Mouse (Mus musculus) small intestine, adult 2 months (tissue): ENCODE data around the gene Pfkl. TPM values are rescaled to one million over a fixed set of nuclear protein-coding genes. Genes with fewer than 3 reads are reported as not detected.
A peak's percentile ranks its signal among the peaks of the same experiment; 100 is the strongest.

Experiments
- H3K27ac ChIP-seq: fragments of 200-500 bp; 2 replicates; pipeline ENCODE4 v1.5.1; 2012; ENCODE audit warnings: low read depth, low read length, control low read depth, inconsistent platforms; ENCODE audit not compliant: insufficient read depth
- H3K27me3 ChIP-seq: fragments of 200-500 bp; 2 replicates; pipeline ENCODE4 v1.6.1; 2012; ENCODE audit warnings: mild to moderate bottlenecking, moderate library complexity, low read length, inconsistent platforms; ENCODE audit not compliant: control insufficient read depth, insufficient read depth
- H3K36me3 ChIP-seq: fragments of 200-500 bp; 2 replicates; pipeline ENCODE4 v1.6.1; 2012; ENCODE audit warnings: mild to moderate bottlenecking, low read length, control low read depth, inconsistent platforms; ENCODE audit not compliant: control insufficient read depth, insufficient read depth
- H3K4me1 ChIP-seq: fragments of 200-500 bp; 2 replicates; pipeline ENCODE4 v1.6.1; 2012; ENCODE audit warnings: low read length, inconsistent platforms, mixed read lengths; ENCODE audit not compliant: control insufficient read depth, insufficient read depth, insufficient read length
- H3K4me3 ChIP-seq: fragments of 200-500 bp; 2 replicates; pipeline ENCODE4 v1.5.1; 2012; ENCODE audit warnings: low read depth, mild to moderate bottlenecking, control low read depth, inconsistent platforms, low read length, moderate library complexity
- CTCF ChIP-seq: fragments of 200-500 bp; IDR thresholded peaks from 2 replicates; pipeline ENCODE4 v1.5.1; 2012; ENCODE audit warnings: low read depth, mild to moderate bottlenecking, control low read depth, inconsistent platforms, low read length, moderate library complexity, mixed read lengths; ENCODE audit not compliant: insufficient replicate concordance, insufficient read length; ENCODE audit errors: extremely low read depth
- POLR2A ChIP-seq: fragments of 200-500 bp; IDR thresholded peaks from 2 replicates; pipeline ENCODE4 v1.6.1; 2012; ENCODE audit warnings: low read depth, mild to moderate bottlenecking, control low read depth, inconsistent platforms, low read length, moderate library complexity
- WGBS: fragments of 180-500 bp; shearing (Covaris S2); methylation state at CpG from one replicate; pipeline ENCODE4 v1.1.7; 2018; 5-methylcytosine and 5-hydroxymethylcytosine counted together
- polyA plus RNA-seq: library from polyadenylated mRNA; depleted of rRNA; stranded (reverse); fragments of >200 nt; gene quantifications from 2 replicates; pipeline ENCODE4 v1.2.3, GENCODE M21; 2012

Pfkl gene
- polyA plus RNA-seq, 1 experiment: 31.2 TPM

DNA sequence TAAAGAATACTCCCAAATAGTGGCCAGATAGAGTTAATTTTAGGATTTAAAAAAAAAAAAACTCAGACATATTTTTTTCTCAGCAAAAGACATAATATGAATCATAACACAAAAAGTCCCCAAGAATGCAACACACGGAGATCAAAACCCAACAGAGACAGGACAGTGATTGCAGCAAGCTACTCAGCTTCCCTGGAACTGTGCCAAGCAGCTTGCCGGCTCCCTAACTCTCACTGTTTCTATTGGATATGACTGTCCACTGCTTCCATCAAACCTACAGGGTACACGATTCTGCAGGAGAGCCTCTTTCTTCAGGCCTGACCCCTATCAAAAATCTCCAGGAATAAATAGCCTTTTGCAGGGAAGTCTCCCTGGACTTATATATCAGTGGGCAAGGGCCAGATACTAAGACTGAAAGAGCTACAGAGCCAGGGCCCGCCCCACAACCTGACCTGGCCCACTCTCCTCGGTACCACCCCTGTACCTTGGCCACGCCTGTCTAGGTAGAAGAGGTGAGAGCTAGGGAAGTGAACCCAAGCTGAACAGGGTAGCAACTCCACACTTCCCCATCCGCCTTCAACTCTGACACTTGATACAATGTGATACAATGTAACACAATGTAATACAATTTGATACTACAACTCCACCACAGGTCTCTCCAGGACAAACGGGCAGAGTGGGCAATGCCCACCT is 33.3 kb downstream of the Pfkl start:
- Histone ChIP-seq H3K27ac (no peak overlapping the region), H3K4me3 (no peak overlapping the region), H3K27me3 (no peaks in the 10 kb centered on the region), H3K4me1 (0 out of 2 replicates have a peak, but pooled peaks cover 3% of the 10 kb centered on the region), H3K36me3 (no peaks in the 10 kb centered on the region)
- TF ChIP-seq POLR2A (no peak), CTCF (no peak)
- WGBS: 38% methylated on average over 8 of the region's 8 CpGs

DNA sequence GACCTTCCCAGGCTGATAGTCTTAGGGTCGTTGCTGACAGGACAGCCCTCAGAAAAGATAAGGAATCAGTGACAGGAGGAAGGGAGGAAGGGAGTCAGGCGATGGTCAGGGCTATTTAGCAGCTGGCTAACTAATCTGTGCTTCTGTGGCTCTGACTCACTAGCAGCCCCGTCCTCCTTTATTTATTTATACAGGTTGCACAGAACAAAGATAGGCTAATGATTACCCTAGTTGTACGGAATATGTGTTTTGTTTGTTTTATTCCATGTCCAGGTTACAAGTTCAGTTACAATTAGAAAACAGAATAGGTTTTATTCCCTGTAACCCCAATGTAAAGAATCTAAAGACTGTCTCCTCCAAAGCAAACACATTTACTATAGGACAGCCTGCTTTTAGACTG is 34.2 kb downstream of the Pfkl start:
- WGBS: 13% methylated on average over 4 of the region's 4 CpGs

DNA sequence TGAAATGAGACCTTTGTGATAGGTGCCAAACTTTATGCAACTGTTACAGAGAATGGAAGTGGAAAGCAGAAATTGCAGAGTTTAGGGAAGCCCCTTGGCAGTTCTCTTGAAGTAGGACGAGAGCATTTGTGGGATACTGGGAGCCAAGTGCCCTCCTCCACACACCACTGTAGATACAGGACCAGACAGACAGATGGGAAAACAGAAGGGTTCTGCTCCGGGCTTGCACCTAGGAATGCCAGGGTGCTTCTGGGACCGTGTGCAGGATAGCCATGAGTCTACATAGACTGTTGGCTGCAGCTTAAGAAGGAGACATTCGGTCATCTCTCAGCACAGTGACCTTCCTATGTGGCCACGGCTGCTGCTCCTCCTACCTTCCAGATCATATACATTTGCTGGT is 35.1 kb downstream of the Pfkl start:
- no peak overlapping the region for H3K4me3 ChIP-seq
- peaks cover 7% of the 10 kb centered on the region; the same call in 1 of the 2 replicates for H3K4me1 ChIP-seq
- no peak for TF ChIP-seq POLR2A
- TF ChIP-seq CTCF: no peak
- H3K27me3 ChIP-seq: no peaks in the 10 kb centered on the region; the same call in 1 of the 2 replicates
- 69% methylated on average over 5 of the region's 5 CpGs for WGBS
- no peak overlapping the region for H3K27ac ChIP-seq
- no peaks in the 10 kb centered on the region for H3K36me3 ChIP-seq

More for the DNA sequence above, 34.2 kb downstream of the Pfkl start:
- no peak overlapping the region for H3K4me3 ChIP-seq
- H3K4me1 ChIP-seq: peaks cover 7% of the 10 kb centered on the region; the same call in 1 of the 2 replicates
- no peaks in the 10 kb centered on the region for H3K36me3 ChIP-seq
- no peaks in the 10 kb centered on the region; the same call in 1 of the 2 replicates for H3K27me3 ChIP-seq
- TF ChIP-seq CTCF (no peak), POLR2A (no peak)
- no peak overlapping the region for H3K27ac ChIP-seq

DNA sequence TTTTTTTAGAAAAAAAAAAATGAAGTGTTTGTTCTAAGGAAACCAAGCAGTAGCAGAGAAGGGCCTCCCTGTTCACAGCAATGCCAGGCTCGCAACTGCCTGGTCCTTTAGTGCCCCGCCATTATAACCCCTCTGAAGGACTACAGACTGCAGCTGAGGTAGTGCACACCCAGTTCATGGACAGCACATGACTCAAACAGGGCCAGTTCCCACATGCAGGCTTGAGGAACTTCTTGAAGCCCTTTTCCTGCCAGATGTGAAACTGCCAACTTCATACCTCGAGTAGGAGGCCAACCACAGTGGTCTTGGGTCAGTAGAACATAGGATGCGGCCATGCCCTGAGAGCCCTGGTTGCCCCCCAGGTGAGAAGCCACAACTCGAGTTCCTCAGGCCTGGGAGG is 35.6 kb downstream of the Pfkl start:
- no peak overlapping the region for H3K27ac ChIP-seq
- 68% methylated on average over 5 of the region's 5 CpGs for WGBS
- TF ChIP-seq POLR2A (no peak), CTCF (no peak)
- peaks cover 10% of the 10 kb centered on the region for H3K4me1 ChIP-seq
- no peaks in the 10 kb centered on the region for H3K36me3 ChIP-seq
- H3K4me3 ChIP-seq: no peak overlapping the region
- peaks cover 5% of the 10 kb centered on the region for H3K27me3 ChIP-seq

DNA sequence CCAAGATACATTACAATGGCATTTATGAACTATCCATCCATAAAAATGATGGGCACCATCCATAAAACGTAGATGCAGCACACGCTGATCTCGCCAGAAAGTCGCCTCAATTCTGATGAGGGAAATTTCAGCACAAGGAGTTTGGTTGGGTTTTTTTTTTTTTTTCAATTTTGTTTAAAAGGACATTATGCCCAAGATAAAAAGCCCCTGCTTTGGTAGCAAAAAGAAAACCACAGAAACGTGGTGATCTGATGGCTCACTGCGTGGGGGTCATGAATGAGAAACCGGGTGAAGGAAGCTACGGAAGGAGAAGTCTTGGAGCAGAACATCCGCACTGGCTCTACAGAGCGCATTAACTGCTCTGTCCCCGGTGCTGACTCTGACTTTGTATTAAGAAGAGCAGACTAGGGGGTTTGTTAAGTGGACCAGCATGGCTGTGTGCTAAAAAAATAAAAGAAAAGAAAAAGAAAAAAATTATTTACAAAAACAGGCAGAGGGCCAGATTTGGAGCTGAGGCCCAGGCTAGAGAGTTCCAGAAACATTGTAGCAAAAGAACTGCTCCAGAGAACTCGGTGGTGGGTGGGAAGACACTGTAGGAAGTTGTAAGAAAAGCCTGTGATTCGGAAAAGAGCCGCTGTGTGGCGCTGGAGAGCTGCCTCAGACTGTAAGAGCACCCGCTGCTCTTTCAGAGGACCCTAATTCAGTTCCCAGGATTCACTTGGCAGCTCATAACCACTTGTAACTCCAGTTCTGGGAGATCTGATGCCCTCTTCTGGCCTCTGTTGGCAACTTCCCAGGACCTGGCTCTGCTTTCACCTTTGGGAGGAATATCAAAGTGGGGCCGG is 38.0 kb downstream of the Pfkl start:
- Histone ChIP-seq H3K27me3 (peaks cover 16% of the 10 kb centered on the region), H3K27ac (no peak overlapping the region), H3K4me3 (no peak overlapping the region), H3K36me3 (no peaks in the 10 kb centered on the region), H3K4me1 (peaks cover 7% of the 10 kb centered on the region)
- WGBS: 62% methylated on average over 17 of the region's 17 CpGs
- no peak for TF ChIP-seq POLR2A
- 0 out of 2 replicates have a peak, but pooled peaks have one; percentile 7 for TF ChIP-seq CTCF

DNA sequence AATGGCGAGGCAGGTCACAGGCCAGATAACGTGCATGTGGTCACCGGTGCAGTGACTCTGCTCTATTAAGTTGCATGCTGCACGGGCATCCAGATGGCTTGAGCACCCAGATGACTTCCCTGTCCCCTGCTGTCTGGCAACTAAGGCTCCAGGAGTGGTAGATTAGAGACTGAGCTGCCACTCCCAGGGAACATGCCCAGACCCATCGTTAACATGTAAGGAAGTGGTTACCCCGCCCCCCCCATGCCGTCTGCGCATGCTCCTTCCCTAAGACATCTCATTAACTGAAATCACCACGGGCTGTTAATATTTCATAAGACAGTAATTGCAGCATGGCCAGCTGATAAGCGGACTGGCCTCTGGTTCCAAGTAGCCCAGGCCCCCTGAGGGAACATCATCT is 38.7 kb downstream of the Pfkl start:
- TF ChIP-seq CTCF (no peak), POLR2A (no peak)
- WGBS: 45% methylated on average over 10 of the region's 10 CpGs

DNA sequence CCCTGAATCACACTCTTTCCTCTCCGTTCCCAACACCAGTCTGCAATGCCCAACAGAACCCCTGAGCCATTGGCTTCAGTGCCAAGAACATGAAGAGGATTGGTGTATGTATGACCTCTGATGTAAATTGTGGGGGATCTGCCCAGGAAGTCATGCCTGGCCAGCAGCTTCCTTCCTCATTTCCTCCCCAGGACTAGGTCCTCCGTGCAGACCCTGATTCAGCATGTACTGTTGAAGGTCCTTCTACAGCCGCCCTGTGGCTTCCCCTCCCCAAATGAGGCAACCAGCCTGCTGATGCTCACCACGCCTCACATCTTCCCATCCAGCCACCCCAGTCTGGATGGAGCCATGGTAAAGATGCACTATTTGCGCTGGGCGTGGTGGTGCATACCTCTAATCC is 39.4 kb downstream of the Pfkl start, which contains the start of gene Trpm2:
Trpm2 (minus strand) TSS at position 83 of the 400 bp plus-strand sequence.
- peaks cover 16% of the 10 kb centered on the region for H3K27me3 ChIP-seq
- H3K27ac ChIP-seq: no peak within 1 kb of the TSS
- no peak for TF ChIP-seq POLR2A
- no peak for TF ChIP-seq CTCF
- H3K4me1 ChIP-seq: peaks cover 7% of the 10 kb centered on the region
- no peaks in the 10 kb centered on the region for H3K36me3 ChIP-seq
- peak within 1 kb of the TSS; percentile 44 for H3K4me3 ChIP-seq
- WGBS: 75% methylated on average over 6 of the region's 6 CpGs

More for the DNA sequence above, 38.7 kb downstream of the Pfkl start:
- no peak overlapping the region; the same call in 1 of the 2 replicates for H3K4me3 ChIP-seq
- H3K27me3 ChIP-seq: peaks cover 16% of the 10 kb centered on the region
- no peaks in the 10 kb centered on the region for H3K36me3 ChIP-seq
- no peak overlapping the region for H3K27ac ChIP-seq
- peaks cover 7% of the 10 kb centered on the region for H3K4me1 ChIP-seq
